Mouse (Mus musculus): ENCODE results near the gene Wdr93. TPM values are rescaled to one million over a fixed set of nuclear protein-coding genes. Genes with fewer than 3 reads are reported as not detected.

Gene Wdr93
- polyA plus RNA-seq, 1 experiment from 2014 or later, result 1.3 TPM

DNA sequence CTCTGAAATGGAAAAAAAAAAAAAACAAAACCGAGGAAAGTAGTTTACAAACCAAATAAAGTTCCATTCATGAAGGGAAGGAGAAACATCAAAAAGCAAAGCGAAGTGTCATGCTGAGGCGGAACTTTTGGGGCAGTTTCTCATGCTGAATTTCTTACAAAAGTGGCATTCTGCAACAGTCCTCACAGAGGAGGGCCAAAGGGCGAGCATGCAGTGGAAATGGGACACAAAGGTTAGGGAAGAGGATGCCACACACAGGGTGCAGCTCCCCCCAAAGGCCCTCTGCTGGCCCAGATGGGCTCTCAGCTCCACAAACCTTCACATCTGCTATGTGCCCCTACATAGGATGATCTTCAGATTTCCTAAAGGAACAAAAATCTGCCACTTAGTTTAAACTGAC is 2.7 kb upstream of the Wdr93 start:
- Histone ChIP-seq H3K27me3 (replicated peaks; ENCODE audit: control insufficient read depth, insufficient read depth, low read length) (no peaks in the 10 kb centered on the region), H3K36me3 (ENCODE audit: control insufficient read depth, insufficient read depth, low read length) (peaks cover 10% of the 10 kb centered on the region; the same call in 1 of the 2 replicates), H3K4me1 (ENCODE audit: control insufficient read depth, insufficient read depth, low read length) (no peaks in the 10 kb centered on the region), H3K4me2 (ENCODE audit: low read depth, low read length) (no peak overlapping the region), H3K27ac (replicated peaks; ENCODE audit: low read depth, low read length) (no peak overlapping the region), H3K9ac (ENCODE audit: low read depth, low read length) (no peak overlapping the region), H3K4me3 (ENCODE audit: low read depth, low read length) (no peak overlapping the region), H3K9me3 (ENCODE audit: control insufficient read depth, low read length) (no peaks in the 10 kb centered on the region)
- DNase-seq (ENCODE audit: low spot score) (no peak), ATAC-seq (ENCODE audit: low read depth) (no peak)
- WGBS, result 76% methylated on average over 4 of the region's 4 CpGs

DNA sequence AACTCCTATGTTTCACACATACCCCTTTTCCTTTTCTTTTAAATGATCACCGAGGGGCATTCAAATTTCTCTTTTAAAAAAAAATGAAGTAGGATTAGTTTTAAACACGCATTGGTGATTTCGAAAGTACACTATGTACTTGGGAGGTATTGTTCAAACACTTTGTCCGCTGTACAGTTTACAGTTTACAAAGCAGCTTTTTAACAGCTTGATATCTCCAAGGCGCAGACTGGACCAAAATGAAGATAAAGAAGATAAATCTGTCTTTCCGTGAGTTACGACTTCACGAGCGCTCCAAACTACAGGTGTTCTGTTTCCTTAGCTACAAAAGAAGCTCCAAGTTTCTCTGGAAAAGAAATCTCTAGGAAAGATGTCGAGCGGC is 695 bp upstream of the Wdr93 start:
- peak overlapping the region; percentile 81 for H3K4me2 ChIP-seq (ENCODE audit: low read depth, low read length)
- H3K4me3 ChIP-seq (ENCODE audit: low read depth, low read length), result peak overlapping the region; percentile 56
- ATAC-seq (ENCODE audit: low read depth) (no peak), DNase-seq (ENCODE audit: low spot score) (no peak)
- no peak overlapping the region for H3K27ac ChIP-seq (replicated peaks; ENCODE audit: low read depth, low read length)
- WGBS, result 20% methylated on average over 11 of the region's 11 CpGs
- no peaks in the 10 kb centered on the region for H3K4me1 ChIP-seq (ENCODE audit: control insufficient read depth, insufficient read depth, low read length)
- peak overlapping the region; percentile 65 for H3K9ac ChIP-seq (ENCODE audit: low read depth, low read length)
- no peaks in the 10 kb centered on the region for H3K27me3 ChIP-seq (replicated peaks; ENCODE audit: control insufficient read depth, insufficient read depth, low read length)
- no peaks in the 10 kb centered on the region; the same call in 1 of the 2 replicates for H3K36me3 ChIP-seq (ENCODE audit: control insufficient read depth, insufficient read depth, low read length)
- H3K9me3 ChIP-seq (ENCODE audit: control insufficient read depth, low read length), result no peaks in the 10 kb centered on the region

DNA sequence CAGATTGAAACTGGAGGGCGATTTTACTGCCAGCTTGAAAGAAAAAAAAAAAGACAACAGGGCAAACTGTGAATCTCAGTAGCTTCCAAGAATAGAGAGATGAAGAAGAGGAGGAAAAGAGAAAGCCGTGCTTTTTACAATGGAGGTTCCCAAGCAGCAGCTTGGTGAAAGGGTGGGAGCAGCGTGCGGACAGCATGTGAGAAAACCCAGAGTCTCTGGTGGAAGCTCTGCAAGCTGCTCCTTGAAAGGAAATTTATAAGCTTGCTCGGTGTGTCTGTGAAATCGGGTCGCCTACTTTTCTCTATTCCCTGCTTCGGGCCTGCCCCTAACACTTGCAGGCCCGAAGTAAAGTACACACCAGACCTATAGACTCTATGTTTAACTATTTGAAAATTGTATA is 1.1 kb downstream of the Wdr93 start:
- 94% methylated on average over 9 of the region's 9 CpGs for WGBS
- no peak for DNase-seq (ENCODE audit: low spot score)
- H3K9me3 ChIP-seq (ENCODE audit: control insufficient read depth, low read length), result no peaks in the 10 kb centered on the region

DNA sequence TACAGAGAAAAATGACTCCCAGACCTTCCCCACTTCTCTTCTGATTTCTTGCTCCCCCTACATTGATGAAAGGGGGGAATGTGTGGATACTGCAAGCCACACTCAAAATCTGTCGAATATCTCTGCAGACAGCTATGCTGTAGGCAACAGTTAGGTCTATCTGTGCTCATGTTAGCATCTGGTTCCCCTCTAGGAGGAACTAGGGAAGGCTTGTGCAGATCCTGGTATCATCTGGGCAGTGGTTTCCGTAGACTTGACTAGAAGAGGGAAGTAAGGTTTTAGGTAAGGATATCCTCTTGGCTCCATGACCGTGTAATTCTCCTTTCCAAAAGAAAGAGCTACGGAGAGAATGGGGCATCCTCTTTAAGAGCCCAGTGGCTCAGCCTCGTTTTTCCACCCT is 1.6 kb downstream of the Wdr93 start:
- ATAC-seq (ENCODE audit: low read depth) (no peak), DNase-seq (ENCODE audit: low spot score) (no peak)
- Histone ChIP-seq H3K9ac (ENCODE audit: low read depth, low read length) (no peak overlapping the region), H3K36me3 (ENCODE audit: control insufficient read depth, insufficient read depth, low read length) (no peaks in the 10 kb centered on the region), H3K9me3 (ENCODE audit: control insufficient read depth, low read length) (no peaks in the 10 kb centered on the region), H3K27ac (replicated peaks; ENCODE audit: low read depth, low read length) (no peak overlapping the region), H3K27me3 (replicated peaks; ENCODE audit: control insufficient read depth, insufficient read depth, low read length) (no peaks in the 10 kb centered on the region), H3K4me1 (ENCODE audit: control insufficient read depth, insufficient read depth, low read length) (no peaks in the 10 kb centered on the region), H3K4me3 (ENCODE audit: low read depth, low read length) (no peak overlapping the region), H3K4me2 (ENCODE audit: low read depth, low read length) (no peak overlapping the region)
- WGBS, result 87% methylated on average over 5 of the region's 5 CpGs

More for the DNA sequence above, 1.1 kb downstream of the Wdr93 start:
- H3K36me3 ChIP-seq (ENCODE audit: control insufficient read depth, insufficient read depth, low read length), result no peaks in the 10 kb centered on the region
- H3K4me3 ChIP-seq (ENCODE audit: low read depth, low read length), result no peak overlapping the region
- H3K4me1 ChIP-seq (ENCODE audit: control insufficient read depth, insufficient read depth, low read length), result no peaks in the 10 kb centered on the region
- no peak overlapping the region for H3K27ac ChIP-seq (replicated peaks; ENCODE audit: low read depth, low read length)
- no peak overlapping the region for H3K4me2 ChIP-seq (ENCODE audit: low read depth, low read length)
- H3K9ac ChIP-seq (ENCODE audit: low read depth, low read length), result no peak overlapping the region
- H3K27me3 ChIP-seq (replicated peaks; ENCODE audit: control insufficient read depth, insufficient read depth, low read length), result no peaks in the 10 kb centered on the region
- ATAC-seq (ENCODE audit: low read depth), result no peak

DNA sequence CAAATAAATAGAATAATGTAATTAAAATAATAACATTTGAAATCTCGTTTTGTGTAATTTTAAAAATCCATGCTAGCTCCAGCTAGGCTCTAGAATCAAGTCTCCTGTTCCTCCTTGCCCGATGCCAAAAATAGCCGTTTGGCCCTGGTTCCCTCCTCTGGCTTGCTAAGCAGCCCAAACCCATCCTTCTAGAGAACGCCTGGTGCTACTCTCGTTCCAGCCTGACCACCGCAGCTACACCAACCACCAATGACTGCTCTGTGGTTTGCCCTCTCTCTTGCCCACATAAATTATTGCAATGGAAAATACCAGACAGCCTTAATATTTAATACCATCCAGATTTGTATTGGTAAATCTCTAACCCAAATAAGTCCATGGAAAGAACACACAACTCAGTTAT is 4.7 kb downstream of the Wdr93 start:
- Histone ChIP-seq H3K36me3 (ENCODE audit: control insufficient read depth, insufficient read depth, low read length) (no peaks in the 10 kb centered on the region), H3K27me3 (replicated peaks; ENCODE audit: control insufficient read depth, insufficient read depth, low read length) (no peaks in the 10 kb centered on the region), H3K9me3 (ENCODE audit: control insufficient read depth, low read length) (no peaks in the 10 kb centered on the region), H3K4me3 (ENCODE audit: low read depth, low read length) (no peak overlapping the region), H3K4me2 (ENCODE audit: low read depth, low read length) (no peak overlapping the region), H3K9ac (ENCODE audit: low read depth, low read length) (no peak overlapping the region), H3K27ac (replicated peaks; ENCODE audit: low read depth, low read length) (no peak overlapping the region), H3K4me1 (ENCODE audit: control insufficient read depth, insufficient read depth, low read length) (no peaks in the 10 kb centered on the region)
- ATAC-seq (ENCODE audit: low read depth), result no peak
- peak; percentile 20 for DNase-seq (ENCODE audit: low spot score)
- 67% methylated on average over 6 of the region's 6 CpGs for WGBS

DNA sequence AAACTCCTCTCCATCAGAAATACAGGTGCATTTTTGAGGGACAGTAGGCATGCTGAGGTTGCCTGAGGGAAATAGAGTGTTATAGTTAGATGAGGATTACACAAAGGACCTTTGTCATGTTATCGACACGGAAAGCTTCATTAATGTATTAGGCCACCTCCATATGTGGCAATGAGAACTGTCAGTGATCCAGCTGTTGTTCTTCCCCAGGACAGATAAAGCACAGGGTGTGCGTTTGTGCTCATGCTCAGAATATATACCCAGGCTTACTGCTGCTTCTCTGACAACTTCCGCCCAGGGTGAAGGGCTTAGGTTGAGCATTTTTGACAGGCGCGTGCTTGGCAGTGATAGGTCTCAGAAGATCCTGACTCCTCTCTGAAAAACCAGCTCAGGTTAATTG is 6.5 kb downstream of the Wdr93 start:
- Histone ChIP-seq H3K27me3 (replicated peaks; ENCODE audit: control insufficient read depth, insufficient read depth, low read length) (no peaks in the 10 kb centered on the region), H3K9ac (ENCODE audit: low read depth, low read length) (no peak overlapping the region), H3K36me3 (ENCODE audit: control insufficient read depth, insufficient read depth, low read length) (no peaks in the 10 kb centered on the region), H3K9me3 (ENCODE audit: control insufficient read depth, low read length) (no peaks in the 10 kb centered on the region), H3K4me2 (ENCODE audit: low read depth, low read length) (no peak overlapping the region), H3K4me1 (ENCODE audit: control insufficient read depth, insufficient read depth, low read length) (no peaks in the 10 kb centered on the region), H3K4me3 (ENCODE audit: low read depth, low read length) (no peak overlapping the region), H3K27ac (replicated peaks; ENCODE audit: low read depth, low read length) (no peak overlapping the region)
- WGBS, result 80% methylated on average over 6 of the region's 6 CpGs
- DNase-seq (ENCODE audit: low spot score) (no peak), ATAC-seq (ENCODE audit: low read depth) (no peak)

DNA sequence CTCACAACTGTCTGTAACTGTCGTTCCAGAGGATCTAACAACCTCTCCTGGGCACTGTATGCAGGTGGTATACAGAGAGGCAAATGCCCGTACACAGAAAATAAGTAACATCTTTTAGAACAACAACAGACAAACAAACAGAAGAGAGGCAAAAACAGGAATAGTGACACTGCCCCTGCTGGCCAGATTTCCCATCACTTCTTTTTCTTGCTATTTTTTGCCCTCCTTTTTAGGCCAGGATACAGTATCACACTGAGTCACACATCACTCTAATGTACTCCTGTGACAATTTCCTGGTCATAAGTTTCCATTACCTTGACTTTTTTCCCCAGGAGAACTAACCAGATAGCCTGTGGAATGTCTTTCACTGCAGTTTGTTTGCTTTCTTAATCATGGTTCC is 13.4 kb downstream of the Wdr93 start:
- WGBS, result 41% methylated on average over 2 of the region's 2 CpGs
- ATAC-seq (ENCODE audit: low read depth) (no peak), DNase-seq (ENCODE audit: low spot score) (no peak)
- H3K27me3 ChIP-seq (replicated peaks; ENCODE audit: control insufficient read depth, insufficient read depth, low read length), result no peaks in the 10 kb centered on the region
- H3K9me3 ChIP-seq (ENCODE audit: control insufficient read depth, low read length), result no peaks in the 10 kb centered on the region
- no peaks in the 10 kb centered on the region for H3K4me1 ChIP-seq (ENCODE audit: control insufficient read depth, insufficient read depth, low read length)
- no peak overlapping the region for H3K4me3 ChIP-seq (ENCODE audit: low read depth, low read length)
- no peak overlapping the region for H3K27ac ChIP-seq (replicated peaks; ENCODE audit: low read depth, low read length)
- H3K36me3 ChIP-seq (ENCODE audit: control insufficient read depth, insufficient read depth, low read length), result no peaks in the 10 kb centered on the region
- no peak overlapping the region for H3K4me2 ChIP-seq (ENCODE audit: low read depth, low read length)
- no peak overlapping the region for H3K9ac ChIP-seq (ENCODE audit: low read depth, low read length)

DNA sequence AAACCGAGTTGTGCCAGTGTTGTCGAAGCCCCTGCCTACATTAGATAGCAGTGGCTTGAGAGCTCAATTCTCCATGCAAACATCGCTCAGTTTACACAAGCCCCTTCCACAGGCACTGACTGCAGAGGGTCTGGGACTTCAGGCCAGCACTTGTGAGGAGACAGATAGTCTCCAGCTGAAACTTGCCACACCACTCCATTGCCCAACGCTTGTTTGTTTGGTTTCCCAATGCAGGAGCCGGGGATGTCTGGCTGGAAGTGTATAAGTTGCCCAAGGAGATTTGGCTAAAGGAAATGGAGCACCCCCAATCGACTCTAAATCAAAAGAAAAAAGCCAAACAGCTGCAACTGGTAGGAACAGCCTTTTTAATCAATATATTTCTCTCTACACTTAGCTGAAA is 15.2 kb downstream of the Wdr93 start:
- H3K4me3 ChIP-seq (ENCODE audit: low read depth, low read length), result no peak overlapping the region
- H3K4me1 ChIP-seq (ENCODE audit: control insufficient read depth, insufficient read depth, low read length), result no peaks in the 10 kb centered on the region
- no peaks in the 10 kb centered on the region for H3K36me3 ChIP-seq (ENCODE audit: control insufficient read depth, insufficient read depth, low read length)
- H3K9ac ChIP-seq (ENCODE audit: low read depth, low read length), result no peak overlapping the region
- H3K27ac ChIP-seq (replicated peaks; ENCODE audit: low read depth, low read length), result no peak overlapping the region
- no peak overlapping the region for H3K4me2 ChIP-seq (ENCODE audit: low read depth, low read length)
- 70% methylated on average over 6 of the region's 6 CpGs for WGBS
- H3K9me3 ChIP-seq (ENCODE audit: control insufficient read depth, low read length), result no peaks in the 10 kb centered on the region
- ATAC-seq (ENCODE audit: low read depth) (no peak), DNase-seq (ENCODE audit: low spot score) (no peak)
- H3K27me3 ChIP-seq (replicated peaks; ENCODE audit: control insufficient read depth, insufficient read depth, low read length), result no peaks in the 10 kb centered on the region

DNA sequence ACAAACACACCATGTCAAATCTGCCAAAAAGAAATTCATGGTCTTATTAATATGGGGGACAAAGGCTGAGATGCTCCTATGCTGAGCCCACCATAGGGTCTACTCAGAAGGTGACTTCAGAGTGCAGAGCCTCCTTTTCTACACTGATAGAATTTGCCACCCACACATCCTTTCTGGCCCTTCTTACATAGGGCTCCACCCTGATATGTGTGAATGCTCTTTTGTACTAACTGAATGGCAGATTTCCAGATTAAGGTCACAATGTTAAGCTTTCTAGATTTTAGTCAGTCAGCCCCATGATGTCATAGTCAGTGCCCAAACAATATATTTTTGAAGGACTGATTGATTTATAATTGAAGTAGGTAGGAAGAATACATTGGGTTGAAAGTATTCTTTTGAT is 16.8 kb downstream of the Wdr93 start:
- H3K9me3 ChIP-seq (ENCODE audit: control insufficient read depth, low read length), result no peaks in the 10 kb centered on the region
- H3K4me3 ChIP-seq (ENCODE audit: low read depth, low read length), result no peak overlapping the region
- no peaks in the 10 kb centered on the region for H3K36me3 ChIP-seq (ENCODE audit: control insufficient read depth, insufficient read depth, low read length)
- no peak overlapping the region for H3K4me2 ChIP-seq (ENCODE audit: low read depth, low read length)
- no peak overlapping the region for H3K9ac ChIP-seq (ENCODE audit: low read depth, low read length)
- DNase-seq (ENCODE audit: low spot score), result no peak
- no peak for ATAC-seq (ENCODE audit: low read depth)
- H3K4me1 ChIP-seq (ENCODE audit: control insufficient read depth, insufficient read depth, low read length), result no peaks in the 10 kb centered on the region
- no peaks in the 10 kb centered on the region for H3K27me3 ChIP-seq (replicated peaks; ENCODE audit: control insufficient read depth, insufficient read depth, low read length)
- H3K27ac ChIP-seq (replicated peaks; ENCODE audit: low read depth, low read length), result no peak overlapping the region

All from embryonic facial prominence, embryonic 14.5 days (tissue).